Mouse (Mus musculus): ENCODE data around the gene Cbs. TPM values are rescaled to one million over a fixed set of nuclear protein-coding genes. Genes with fewer than 3 reads are reported as not detected.
A peak's percentile ranks its signal among the peaks of the same experiment; 100 is the strongest.

The Cbs gene
- total RNA-seq (2014; rRNA removed), result 236 and 490 TPM in 2 replicates
- polyA plus RNA-seq (2012; rRNA removed), result 782 and 968 TPM in 2 replicates

DNA sequence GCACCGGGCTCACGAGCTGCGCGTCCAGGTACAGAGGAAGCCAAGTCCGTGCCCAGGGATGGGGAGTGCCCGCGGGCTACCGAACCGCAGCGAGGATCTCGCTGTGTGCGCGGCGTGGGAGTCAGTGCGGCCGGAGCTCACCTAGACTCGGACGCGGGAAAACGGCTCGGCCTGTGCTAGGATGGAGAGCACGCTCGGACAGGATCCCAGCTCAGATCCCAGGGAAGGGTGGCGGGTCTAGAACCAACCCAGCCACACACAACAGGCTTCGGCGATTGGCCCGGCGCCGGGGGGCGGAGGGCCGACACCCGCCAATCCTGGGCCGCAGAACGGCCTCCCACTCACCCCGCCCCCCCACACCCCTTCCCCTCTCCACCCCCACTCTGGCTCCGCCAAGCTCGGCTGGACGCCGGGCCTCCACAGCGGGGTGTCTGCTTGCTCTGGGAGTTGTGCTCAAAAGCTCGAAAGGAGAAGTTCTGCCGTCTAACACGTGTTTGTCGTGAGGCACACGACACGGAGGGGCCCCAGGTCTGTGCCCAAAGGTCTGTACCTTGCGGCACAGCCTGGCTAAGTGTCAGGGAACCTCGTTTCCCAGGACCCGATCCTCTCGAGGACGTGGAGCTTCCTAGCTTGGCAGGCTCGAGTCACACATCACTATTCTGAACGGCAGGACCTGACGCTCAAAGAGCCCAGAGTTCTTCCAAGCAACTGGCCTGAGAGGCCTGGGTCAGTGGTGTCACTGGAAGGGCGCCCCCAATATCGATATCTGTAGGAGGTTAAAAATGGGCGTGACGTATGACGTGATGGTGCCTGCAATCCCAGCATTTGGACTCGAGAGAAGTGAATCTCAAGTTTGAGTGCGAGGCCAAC, at the start of gene Cbs:
TSS of gene Cbs (minus strand) at position 297 of the 870 bp plus-strand sequence.
- Histone ChIP-seq H3K79me2 (ENCODE audit: control insufficient read depth, insufficient read depth, low read length) (peaks cover 6% of the 10 kb centered on the region; the same call in 1 of the 2 replicates), H3K9ac (ENCODE audit: low read depth, low read length) (peak within 1 kb of the TSS; percentile 92), H3K4me3 (ENCODE audit: insufficient read depth, low read depth, low read length) (peak within 1 kb of the TSS; percentile 83), H3K27me3 (ENCODE audit: control insufficient read depth, insufficient read depth, low read length) (no peaks in the 10 kb centered on the region), H3K36me3 (ENCODE audit: control insufficient read depth, insufficient read depth, low read length) (no peaks in the 10 kb centered on the region), H3K4me1 (ENCODE audit: control insufficient read depth, insufficient read depth, low read length) (peaks cover 22% of the 10 kb centered on the region), H3K27ac (replicated peaks; ENCODE audit: insufficient read depth, low read depth, low read length) (peak within 1 kb of the TSS; percentile 99)
- TF ChIP-seq CTCF (IDR thresholded peaks at IDR 0.05; ENCODE audit: low read depth, low read length) (no peak), POLR2A (IDR thresholded peaks at IDR 0.05; ENCODE audit: extremely low read depth, insufficient read depth, low read length) (peak; percentile 60)
- whole genome bisulfite sequencing, result 2% methylated on average over 59 of the region's 61 CpGs
- peak; percentile 82 for DNase-seq (ENCODE audit: extremely low read depth, low read depth, low spot score)

DNA sequence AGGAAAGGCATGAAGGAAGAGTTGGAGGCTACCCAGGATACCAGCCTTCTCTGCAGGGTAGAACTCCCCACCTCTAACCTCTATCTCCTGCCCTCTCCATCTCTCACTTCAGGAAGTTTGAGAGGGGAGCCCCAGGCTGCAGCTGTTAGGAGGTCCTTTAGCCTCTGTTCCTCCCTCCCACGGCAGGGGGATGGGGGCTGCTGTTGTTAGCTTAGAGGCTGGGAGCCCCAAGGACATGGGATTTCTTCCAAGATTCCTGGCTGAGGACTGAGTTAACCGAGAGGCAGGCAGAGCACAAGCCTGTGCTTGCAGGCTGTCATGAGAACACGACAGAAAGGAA, 49.2 kb upstream of the Cbs start:
- Histone ChIP-seq H3K79me2 (ENCODE audit: control insufficient read depth, insufficient read depth, low read length) (no peaks in the 10 kb centered on the region), H3K4me3 (ENCODE audit: insufficient read depth, low read depth, low read length) (no peak overlapping the region), H3K4me1 (ENCODE audit: control insufficient read depth, insufficient read depth, low read length) (no peaks in the 10 kb centered on the region), H3K27me3 (ENCODE audit: control insufficient read depth, insufficient read depth, low read length) (no peaks in the 10 kb centered on the region), H3K36me3 (ENCODE audit: control insufficient read depth, insufficient read depth, low read length) (no peaks in the 10 kb centered on the region), H3K27ac (replicated peaks; ENCODE audit: insufficient read depth, low read depth, low read length) (no peak overlapping the region), H3K9ac (ENCODE audit: low read depth, low read length) (no peak overlapping the region)
- DNase-seq (ENCODE audit: extremely low read depth, low read depth, low spot score), result no peak
- no peak for TF ChIP-seq CTCF (IDR thresholded peaks at IDR 0.05; ENCODE audit: low read depth, low read length)
- TF ChIP-seq POLR2A (IDR thresholded peaks at IDR 0.05; ENCODE audit: extremely low read depth, insufficient read depth, low read length), result no peak
- 66% methylated on average over 3 of the region's 3 CpGs for WGBS

DNA sequence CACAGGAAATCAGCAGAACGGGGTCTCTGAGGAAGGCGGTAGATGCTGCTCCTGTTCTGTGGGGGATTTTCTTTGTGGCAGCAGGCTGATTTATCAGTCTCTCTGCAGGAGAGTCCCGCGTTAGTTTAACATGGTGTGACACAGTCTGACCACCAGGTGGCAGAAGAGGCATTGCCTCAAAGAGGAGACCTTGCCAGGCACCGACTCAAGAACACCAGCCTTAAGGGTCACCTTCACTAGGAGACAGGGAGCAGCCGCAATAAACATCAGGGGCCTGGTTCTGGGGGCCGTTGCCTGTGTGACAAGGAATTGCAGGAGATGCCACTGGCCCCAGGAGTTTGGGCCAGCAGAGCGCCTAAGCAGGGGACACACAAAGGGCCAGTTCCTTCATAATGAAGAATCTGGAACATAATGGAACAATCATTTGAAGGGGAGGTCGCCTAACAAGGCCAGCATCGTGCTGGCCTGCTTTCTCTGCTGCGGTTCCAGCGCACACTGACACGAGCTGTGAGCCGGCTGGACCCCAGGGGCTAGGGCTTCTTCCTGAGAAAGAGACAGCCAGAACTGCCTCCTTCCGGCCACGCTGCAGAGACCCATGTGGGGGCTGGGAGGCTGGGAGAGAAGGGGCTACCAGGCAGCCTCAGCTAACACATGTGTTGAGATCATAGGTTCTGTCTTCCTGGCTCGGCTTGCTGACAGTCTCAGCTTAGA, 48.6 kb upstream of the Cbs start:
- TF ChIP-seq POLR2A (IDR thresholded peaks at IDR 0.05; ENCODE audit: extremely low read depth, insufficient read depth, low read length) (no peak), CTCF (IDR thresholded peaks at IDR 0.05; ENCODE audit: low read depth, low read length) (peak; percentile 87)
- no peak overlapping the region for H3K27ac ChIP-seq (replicated peaks; ENCODE audit: insufficient read depth, low read depth, low read length)
- H3K4me1 ChIP-seq (ENCODE audit: control insufficient read depth, insufficient read depth, low read length), result no peaks in the 10 kb centered on the region
- H3K4me3 ChIP-seq (ENCODE audit: insufficient read depth, low read depth, low read length), result no peak overlapping the region
- H3K27me3 ChIP-seq (ENCODE audit: control insufficient read depth, insufficient read depth, low read length), result no peaks in the 10 kb centered on the region
- 31% methylated on average over 17 of the region's 17 CpGs for WGBS
- no peak overlapping the region for H3K9ac ChIP-seq (ENCODE audit: low read depth, low read length)
- H3K79me2 ChIP-seq (ENCODE audit: control insufficient read depth, insufficient read depth, low read length), result no peaks in the 10 kb centered on the region
- H3K36me3 ChIP-seq (ENCODE audit: control insufficient read depth, insufficient read depth, low read length), result no peaks in the 10 kb centered on the region
- DNase-seq (ENCODE audit: extremely low read depth, low read depth, low spot score), result peak; percentile 61

GRCm38 (mm10) chr17:31680450-31680849, 43.4 kb upstream of the Cbs start:
- H3K4me3 ChIP-seq (ENCODE audit: insufficient read depth, low read depth, low read length), result no peak overlapping the region
- H3K27ac ChIP-seq (replicated peaks; ENCODE audit: insufficient read depth, low read depth, low read length), result no peak overlapping the region
- TF ChIP-seq POLR2A (IDR thresholded peaks at IDR 0.05; ENCODE audit: extremely low read depth, insufficient read depth, low read length) (no peak), CTCF (IDR thresholded peaks at IDR 0.05; ENCODE audit: low read depth, low read length) (no peak)
- no peaks in the 10 kb centered on the region for H3K36me3 ChIP-seq (ENCODE audit: control insufficient read depth, insufficient read depth, low read length)
- no peak overlapping the region for H3K9ac ChIP-seq (ENCODE audit: low read depth, low read length)
- H3K27me3 ChIP-seq (ENCODE audit: control insufficient read depth, insufficient read depth, low read length), result no peaks in the 10 kb centered on the region
- no peaks in the 10 kb centered on the region for H3K4me1 ChIP-seq (ENCODE audit: control insufficient read depth, insufficient read depth, low read length)
- H3K79me2 ChIP-seq (ENCODE audit: control insufficient read depth, insufficient read depth, low read length), result no peaks in the 10 kb centered on the region
- no peak for DNase-seq (ENCODE audit: extremely low read depth, low read depth, low spot score)
- WGBS, result 85% methylated on average over 2 of the region's 2 CpGs

DNA sequence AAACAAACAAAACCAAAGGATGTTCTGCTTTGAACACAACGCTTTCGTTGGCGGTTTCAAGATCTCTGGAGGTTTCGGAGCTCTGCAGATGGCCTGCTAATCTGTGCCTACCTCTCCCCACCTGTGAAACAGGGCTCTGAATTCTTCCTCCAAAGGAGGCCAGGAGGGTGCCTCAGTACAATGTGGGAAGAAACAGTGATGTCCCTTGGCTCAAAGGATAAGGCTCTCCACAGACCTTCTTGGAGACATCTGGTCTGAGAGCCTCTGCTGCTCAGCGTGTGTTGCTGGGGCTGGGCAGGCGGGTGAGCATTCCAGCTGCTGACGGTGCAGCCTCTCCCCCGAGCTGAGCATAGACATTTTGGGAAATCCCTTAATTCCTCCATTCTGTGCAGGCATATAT, 40.5 kb upstream of the Cbs start, which contains the start of gene Cryaa:
TSS of gene Cryaa (plus strand) at position 301 of the 400 bp plus-strand sequence.
- Histone ChIP-seq H3K79me2 (ENCODE audit: control insufficient read depth, insufficient read depth, low read length) (no peaks in the 10 kb centered on the region), H3K27me3 (ENCODE audit: control insufficient read depth, insufficient read depth, low read length) (no peaks in the 10 kb centered on the region), H3K27ac (replicated peaks; ENCODE audit: insufficient read depth, low read depth, low read length) (no peak within 1 kb of the TSS), H3K9ac (ENCODE audit: low read depth, low read length) (no peak within 1 kb of the TSS), H3K4me3 (ENCODE audit: insufficient read depth, low read depth, low read length) (no peak within 1 kb of the TSS), H3K36me3 (ENCODE audit: control insufficient read depth, insufficient read depth, low read length) (no peaks in the 10 kb centered on the region), H3K4me1 (ENCODE audit: control insufficient read depth, insufficient read depth, low read length) (no peaks in the 10 kb centered on the region)
- no peak for DNase-seq (ENCODE audit: extremely low read depth, low read depth, low spot score)
- 75% methylated on average over 8 of the region's 8 CpGs for WGBS
- TF ChIP-seq POLR2A (IDR thresholded peaks at IDR 0.05; ENCODE audit: extremely low read depth, insufficient read depth, low read length) (no peak), CTCF (IDR thresholded peaks at IDR 0.05; ENCODE audit: low read depth, low read length) (no peak)
